Mouse (Mus musculus): Measurements from ENCODE around the gene Rnf111. TPM values are rescaled to one million over a fixed set of nuclear protein-coding genes. Genes with fewer than 3 reads are reported as not detected.

Gene Rnf111
- total RNA-seq (2023): 100 to 1,000 TPM; 102 to 116 TPM

GRCm38 (mm10) chr9:70503626-70504041 is at the start of gene Rnf111:
Gene Rnf111, minus strand, starts transcription at chr9:70503725.

GRCm38 (mm10) chr9:70542305-70543041 is 38.9 kb upstream of the Rnf111 start, which contains the start of gene Sltm:
Gene Sltm, plus strand, starts transcription at chr9:70542754.

GRCm38 (mm10) chr9:70421257-70422056 is 82.1 kb downstream of the Rnf111 start, which contains the start of gene Ccnb2:
Gene Ccnb2, minus strand, starts transcription at chr9:70421547.

Other genes with a start within 250 kb of the Rnf111 start
- 1 to 10 TPM; 1.7 to 1.8 TPM for gene Ccnb2, start 82.2 kb downstream of the Rnf111 start, total RNA-seq (2023)
- 100 to 1,000 TPM; 109 to 111 TPM for gene Sltm, start 39.0 kb upstream of the Rnf111 start, total RNA-seq (2023)
- gene Gm10642, start 152.5 kb upstream of the Rnf111 start, total RNA-seq (2023): 1 to 10 TPM; 2.2 to 2.8 TPM
- gene Mindy2, start 153.4 kb upstream of the Rnf111 start, total RNA-seq (2023): 10 to 100 TPM; 44.1 to 45.5 TPM
- 10 to 100 TPM; 88.5 to 99.5 TPM for gene Adam10, start 175.3 kb upstream of the Rnf111 start, total RNA-seq (2023)